Mouse (Mus musculus) regulatory T cell (primary cell): ENCODE measurements around the gene Olfr97.

Experiments used
- in situ Hi-C: fragments of 300-600 bp; cut with MboI, MseI; formaldehyde crosslinking; loops from one replicate; pipeline ENCODE4 v1.15.1; 2025; ENCODE audit warnings: high pct_unique_total_duplicates

Gene Olfr97

DNA sequence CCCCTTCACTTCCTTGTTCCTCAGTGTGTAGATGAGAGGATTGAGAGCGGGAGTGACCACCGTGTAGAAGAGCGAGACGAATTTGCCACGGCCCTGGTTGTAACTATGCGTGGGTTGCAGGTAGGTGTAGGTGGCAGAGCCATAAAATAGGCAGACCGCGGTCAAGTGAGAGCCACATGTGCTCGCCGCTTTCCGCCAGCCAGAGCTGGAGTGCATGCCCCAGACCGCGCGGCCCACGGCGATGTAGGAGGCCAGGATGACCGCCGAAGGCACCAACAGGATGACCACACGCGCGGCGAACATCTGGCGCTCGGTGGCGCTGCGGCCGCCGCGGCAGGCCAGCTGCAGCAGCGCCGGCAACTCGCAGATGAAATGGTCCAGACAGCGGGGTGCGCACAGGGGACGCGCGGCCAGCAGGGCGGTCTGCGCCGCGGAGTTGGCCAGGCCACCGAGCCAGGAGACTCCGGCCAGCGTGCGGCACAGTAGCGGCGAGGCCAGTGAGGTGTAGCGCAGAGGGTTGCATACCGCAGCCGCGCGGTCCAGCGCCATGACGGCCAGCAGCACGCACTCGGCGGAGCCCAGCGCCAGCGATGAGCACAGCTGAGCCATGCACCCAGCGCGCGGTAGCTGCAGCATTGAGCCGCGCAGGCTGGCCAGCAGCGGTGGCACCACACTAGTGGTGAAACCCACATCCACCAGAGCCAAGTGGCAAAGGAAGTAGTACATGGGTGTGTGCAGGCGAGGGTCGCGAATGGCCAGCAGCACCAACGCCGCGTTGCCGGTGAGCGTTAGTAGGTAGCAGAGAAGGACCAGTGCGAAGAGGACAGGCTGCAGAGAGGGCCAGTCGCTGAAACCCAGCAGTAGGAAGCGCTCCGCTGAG lies 40.0 kb downstream of the Olfr97 start:
- in situ Hi-C loops, result no loop called here

DNA sequence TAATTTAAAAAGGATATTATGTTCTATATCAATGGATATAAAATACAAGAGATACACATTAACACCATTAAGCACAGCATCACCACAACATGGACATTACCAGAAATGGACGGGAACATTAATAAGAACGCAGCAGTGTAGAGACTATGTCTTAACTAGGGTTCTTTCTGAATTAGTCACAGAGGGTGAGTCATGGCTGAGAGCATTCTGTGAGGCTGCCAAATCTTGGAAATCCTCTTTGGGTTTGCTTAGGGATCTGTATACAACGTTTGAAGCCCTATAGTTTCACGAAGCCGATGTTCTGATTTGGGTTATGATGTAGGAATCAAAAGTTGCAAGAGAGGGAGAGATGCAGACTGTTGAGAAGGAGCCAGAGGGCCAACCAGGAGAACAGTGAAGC lies 42.3 kb downstream of the Olfr97 start:
- in situ Hi-C loops, result no loop called here

DNA sequence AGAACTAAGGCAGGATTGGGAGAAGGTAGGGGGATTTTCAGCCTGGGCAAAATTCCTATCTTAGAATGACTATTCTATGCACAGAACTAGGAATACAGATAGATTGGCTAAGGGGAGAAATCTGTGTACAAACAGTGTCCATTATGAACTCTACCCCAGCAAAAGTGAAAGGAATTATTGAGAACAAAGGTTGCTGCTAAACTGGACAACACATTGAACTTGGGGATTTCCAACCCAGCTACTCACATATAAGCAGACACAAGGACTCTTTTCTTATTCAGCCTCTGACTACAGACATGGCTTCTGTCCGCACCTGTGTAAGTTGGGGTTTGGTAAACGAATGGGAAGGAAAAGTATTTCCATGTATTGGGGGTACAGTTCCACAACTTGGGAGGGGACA lies 43.5 kb downstream of the Olfr97 start, which contains the start of gene Ubd:
Ubd (plus strand) TSS at position 237 of the 400 bp plus-strand sequence.
- in situ Hi-C loops, result no loop called here

DNA sequence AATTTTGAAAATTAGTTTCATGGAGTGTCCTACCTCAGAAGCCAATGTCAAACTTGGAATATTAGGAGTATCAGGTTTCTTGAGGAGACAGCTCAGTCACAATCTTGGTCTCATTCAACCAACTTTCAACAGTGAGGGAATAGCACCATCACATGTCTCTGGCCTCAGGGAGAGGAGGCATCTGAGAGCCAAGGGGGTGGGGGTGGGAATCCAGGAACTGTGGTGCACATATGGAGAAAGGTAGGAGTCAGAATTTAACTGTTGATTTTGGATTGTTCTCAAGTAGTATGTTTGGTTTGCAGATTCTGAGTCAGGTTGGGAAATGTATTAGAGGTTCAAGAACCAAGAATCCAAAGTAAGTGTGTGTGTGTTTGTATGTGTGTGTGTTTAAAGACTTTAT lies 44.1 kb downstream of the Olfr97 start:
- in situ Hi-C loops, result no loop called here

DNA sequence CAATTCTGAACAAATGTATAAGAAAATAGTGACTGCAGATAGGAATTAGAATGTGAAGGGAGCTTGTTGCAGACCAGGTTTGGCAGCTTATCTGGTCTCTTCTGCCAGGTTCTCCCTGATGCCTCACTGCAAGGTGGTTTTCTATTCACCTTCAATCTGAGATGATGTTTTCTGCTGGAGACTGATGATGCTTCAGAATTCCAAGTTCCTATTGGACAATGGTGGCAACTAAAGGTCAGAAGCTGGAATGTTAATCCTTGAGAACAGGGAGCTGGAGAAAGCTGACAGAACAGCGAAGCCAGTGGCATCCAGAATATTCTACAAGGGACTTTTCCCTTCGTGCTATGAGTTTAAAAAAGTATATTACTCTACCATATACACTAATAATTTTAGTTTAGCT lies 46.4 kb downstream of the Olfr97 start:
- in situ Hi-C loops, result no loop called here

DNA sequence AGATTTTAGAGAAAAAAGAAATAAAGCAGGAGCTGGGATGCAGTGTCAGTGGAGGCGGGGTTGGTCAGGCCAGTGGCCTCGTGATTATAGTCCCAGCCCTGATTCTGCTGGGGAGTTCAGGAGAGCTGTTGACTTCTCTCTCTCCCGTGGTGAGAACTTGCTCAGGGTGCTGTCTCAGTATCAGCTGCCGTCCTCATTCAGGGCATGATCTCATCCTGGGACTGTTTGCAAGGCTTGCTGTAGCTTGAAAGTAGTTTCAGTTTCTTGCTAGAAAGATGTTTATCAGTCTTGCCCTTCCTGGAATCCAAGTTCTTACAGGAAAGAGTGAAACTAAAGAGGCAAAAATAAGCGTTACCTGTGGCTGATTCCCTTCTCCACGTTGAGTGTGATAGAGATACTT lies 51.7 kb downstream of the Olfr97 start:
- in situ Hi-C loops, result no loop called here
